28 mouse cellular contexts compared by ENCODE assay signal in genomic region chr4:95865251-95865650, GRCm38 (mm10).
A peak's percentile ranks its signal among the peaks of the same experiment; 100 is the strongest.
DNase-seq lines count a peak whose midpoint lies in the region; ATAC-seq and TF ChIP-seq lines count a peak whose summit lies in the region.
"Had no signal": no experiment of that assay in that cellular context is flagged by ENCODE, and none has a peak within 500 bp of the region (broad histone marks: within the 10 kb centered on the region; RNA-seq: fewer than 3 reads in every experiment).

No protein-coding gene starts in this region.

- no peak for TF ChIP-seq POLR2A in myocyte (IDR thresholded peaks at IDR 0.05; ENCODE audit: insufficient read length, low read depth)

- no peaks in the 10 kb centered on the region for H3K36me3 ChIP-seq in embryonic facial prominence, embryonic 14.5 days (ENCODE audit: control insufficient read depth, insufficient read depth, low read length)
- H3K36me3 ChIP-seq in embryonic facial prominence, embryonic 10.5 days (replicated peaks), result no peaks in the 10 kb centered on the region
- no peaks in the 10 kb centered on the region for H3K36me3 ChIP-seq in myocyte (ENCODE audit: control insufficient read depth, insufficient read depth)
- no peaks in the 10 kb centered on the region for H3K36me3 ChIP-seq in liver, postnatal 0 days (replicated peaks; ENCODE audit: insufficient read depth, low read length)
- H3K36me3 ChIP-seq: heart, embryonic 13.5 days; hindbrain, embryonic 10.5 days; hindbrain, embryonic 15.5 days; kidney, embryonic 15.5 days; limb, embryonic 13.5 days; liver, embryonic 12.5 days; midbrain, embryonic 12.5 days; neural tube, embryonic 15.5 days had no signal

- peaks cover 4% of the 10 kb centered on the region; the same call in 1 of the 2 replicates for H3K4me1 ChIP-seq in embryonic facial prominence, embryonic 14.5 days (ENCODE audit: control insufficient read depth, insufficient read depth, low read length)
- peaks cover 30% of the 10 kb centered on the region for H3K4me1 ChIP-seq in embryonic facial prominence, embryonic 10.5 days
- H3K4me1 ChIP-seq in liver, postnatal 0 days (ENCODE audit: insufficient read depth), result peaks cover 3% of the 10 kb centered on the region; the same call in 1 of the 2 replicates
- H3K4me1 ChIP-seq: hindbrain, embryonic 15.5 days; liver, embryonic 12.5 days; midbrain, embryonic 12.5 days had no signal

- TF ChIP-seq CTCF in liver, postnatal 0 days (IDR thresholded peaks at IDR 0.05; ENCODE audit: low read depth), result no peak

- ATAC-seq in embryonic facial prominence, embryonic 14.5 days (ENCODE audit: low read depth), result no peak
- ATAC-seq in liver, postnatal 0 days, result no peak
- ATAC-seq: activated CD4-positive, CD25-positive, alpha-beta regulatory T cell, adult 4 months; inflammation-experienced regulatory T-cells, adult 6 months; liver, embryonic 12.5 days; lung, postnatal 0 days had no signal

- H3K9ac ChIP-seq in embryonic facial prominence, embryonic 14.5 days (ENCODE audit: low read depth, low read length), result no peak overlapping the region
- H3K9ac ChIP-seq in liver, postnatal 0 days (replicated peaks), result no peak overlapping the region
- H3K9ac ChIP-seq: heart, embryonic 13.5 days; hindbrain, embryonic 15.5 days; kidney, embryonic 15.5 days; limb, embryonic 13.5 days; liver, embryonic 12.5 days; midbrain, embryonic 12.5 days; neural tube, embryonic 15.5 days had no signal

- no peak overlapping the region for H3K4me3 ChIP-seq in embryonic facial prominence, embryonic 14.5 days (ENCODE audit: low read depth, low read length)
- no peak overlapping the region for H3K4me3 ChIP-seq in embryonic facial prominence, embryonic 10.5 days
- H3K4me3 ChIP-seq in myocyte, result no peak overlapping the region
- H3K4me3 ChIP-seq in liver, postnatal 0 days (ENCODE audit: low read depth, low read length), result no peak overlapping the region
- H3K4me3 ChIP-seq: heart, embryonic 13.5 days; hindbrain, embryonic 10.5 days; hindbrain, embryonic 15.5 days; kidney, embryonic 15.5 days; limb, embryonic 13.5 days; liver, embryonic 12.5 days; megakaryocyte, embryonic 14.5 days; midbrain, embryonic 12.5 days; neural tube, embryonic 15.5 days had no signal

- H3K4me2 ChIP-seq in embryonic facial prominence, embryonic 14.5 days (ENCODE audit: low read depth, low read length), result no peak overlapping the region
- H3K4me2 ChIP-seq in myocyte (ENCODE audit: low read depth), result no peak overlapping the region
- no peak overlapping the region for H3K4me2 ChIP-seq in liver, postnatal 0 days (ENCODE audit: low read depth, low read length)
- H3K4me2 ChIP-seq: heart, embryonic 13.5 days; hindbrain, embryonic 15.5 days; kidney, embryonic 15.5 days; limb, embryonic 13.5 days; liver, embryonic 12.5 days; midbrain, embryonic 12.5 days; neural tube, embryonic 15.5 days had no signal

- H3K27ac ChIP-seq in embryonic facial prominence, embryonic 14.5 days (replicated peaks; ENCODE audit: low read depth, low read length), result no peak overlapping the region
- H3K27ac ChIP-seq in embryonic facial prominence, embryonic 10.5 days (replicated peaks), result no peak overlapping the region
- H3K27ac ChIP-seq in liver, postnatal 0 days (ENCODE audit: low read depth), result no peak overlapping the region
- H3K27ac ChIP-seq: heart, embryonic 13.5 days; hindbrain, embryonic 10.5 days; hindbrain, embryonic 15.5 days; kidney, embryonic 15.5 days; limb, embryonic 13.5 days; liver, embryonic 12.5 days; midbrain, embryonic 12.5 days; neural tube, embryonic 15.5 days had no signal

- no peak for TF ChIP-seq EP300 in liver, postnatal 0 days (IDR thresholded peaks at IDR 0.05; ENCODE audit: low read depth)

- no peak overlapping the region for H3ac ChIP-seq in myocyte (ENCODE audit: control insufficient read depth, insufficient read length)

- no peaks in the 10 kb centered on the region for H3K9me3 ChIP-seq in embryonic facial prominence, embryonic 14.5 days (ENCODE audit: control insufficient read depth, low read length)
- no peaks in the 10 kb centered on the region for H3K9me3 ChIP-seq in embryonic facial prominence, embryonic 10.5 days
- no peaks in the 10 kb centered on the region for H3K9me3 ChIP-seq in liver, postnatal 0 days (ENCODE audit: low read length)
- H3K9me3 ChIP-seq: heart, embryonic 13.5 days; hindbrain, embryonic 10.5 days; hindbrain, embryonic 15.5 days; kidney, embryonic 15.5 days; limb, embryonic 13.5 days; liver, embryonic 12.5 days; megakaryocyte, embryonic 14.5 days; midbrain, embryonic 12.5 days; neural tube, embryonic 15.5 days had no signal

- H3K79me2 ChIP-seq in myocyte (ENCODE audit: control insufficient read depth, insufficient read depth), result no peaks in the 10 kb centered on the region

- WGBS in embryonic facial prominence, embryonic 14.5 days, result 67% methylated on average over 5 of the region's 5 CpGs
- 84% methylated on average over 5 of the region's 5 CpGs for WGBS in embryonic facial prominence, embryonic 10.5 days
- WGBS in liver, postnatal 0 days (ENCODE audit: insufficient replicate concordance), result 70% methylated on average over 5 of the region's 5 CpGs

- peak; percentile 22 for DNase-seq in embryonic facial prominence, embryonic 14.5 days (ENCODE audit: low spot score)
- no peak for DNase-seq in embryonic facial prominence, embryonic 10.5 days (ENCODE audit: low spot score)
- DNase-seq in 3T3-L1 (ENCODE audit: low read depth, low spot score) (peak; percentile 52), NIH3T3 (ENCODE audit: low read depth) (peak; percentile 57)
- no peak for DNase-seq in liver, postnatal 0 days
- DNase-seq in heart, adult 18-20 months, result no peak
- DNase-seq: gastrocnemius, postnatal 36 days; heart, postnatal 10 days; kidney, adult 11 months; kidney, postnatal 25 days; lung, adult 18-20 months; lung, postnatal 4 days; right cerebral cortex, postnatal 14 days; spleen, adult 18-20 months; thymus, postnatal 14 days had no signal

- no peaks in the 10 kb centered on the region for H3K27me3 ChIP-seq in embryonic facial prominence, embryonic 14.5 days (replicated peaks; ENCODE audit: control insufficient read depth, insufficient read depth, low read length)
- no peaks in the 10 kb centered on the region for H3K27me3 ChIP-seq in embryonic facial prominence, embryonic 10.5 days (replicated peaks; ENCODE audit: low read depth, poor library complexity, severe bottlenecking)
- H3K27me3 ChIP-seq in myocyte (ENCODE audit: control insufficient read depth, insufficient read depth, insufficient read length), result no peaks in the 10 kb centered on the region
- H3K27me3 ChIP-seq in liver, postnatal 0 days (ENCODE audit: insufficient read depth, low read length), result no peaks in the 10 kb centered on the region
- H3K27me3 ChIP-seq: heart, embryonic 13.5 days; hindbrain, embryonic 15.5 days; kidney, embryonic 15.5 days; limb, embryonic 13.5 days; liver, embryonic 12.5 days; midbrain, embryonic 12.5 days; neural tube, embryonic 15.5 days had no signal

TF ChIP-seq in myocyte, 11 proteins besides CTCF, POLR2A, EP300 and RAD21:
- no peak for TF ChIP-seq CEBPB (IDR thresholded peaks at IDR 0.05; ENCODE audit: insufficient read depth, poor library complexity, severe bottlenecking)
- peak in 2 of 3 experiments; percentile 26 to 38 for TF ChIP-seq MYOD1 (IDR thresholded peaks at IDR 0.05; ENCODE audit: control insufficient read depth in 1 of 3, insufficient read length in 2 of 3, low read depth in 2 of 3)

Comparison
In these comparisons a context has a peak if more than half of its experiments do, and no peak if none do; other contexts are left out.
1. DNase-seq: peak in embryonic facial prominence, embryonic 14.5 days (single experiment), 3T3-L1 (single experiment) and NIH3T3 (single experiment); none in embryonic facial prominence, embryonic 10.5 days (single experiment), liver, postnatal 0 days (single experiment) and heart, adult 18-20 months (0 of 2).